Mouse (Mus musculus) small intestine, adult 2 months (tissue): ENCODE measurements around the gene Rbbp8nl. TPM values are rescaled to one million over a fixed set of nuclear protein-coding genes. Genes with fewer than 3 reads are reported as not detected.
A peak's percentile ranks its signal among the peaks of the same experiment; 100 is the strongest.

Experiments
- H3K27ac ChIP-seq: fragments of 200-500 bp; 2 replicates; pipeline ENCODE4 v1.5.1; 2012; ENCODE audit warnings: low read depth, low read length, control low read depth, inconsistent platforms; ENCODE audit not compliant: insufficient read depth
- H3K27me3 ChIP-seq: fragments of 200-500 bp; 2 replicates; pipeline ENCODE4 v1.6.1; 2012; ENCODE audit warnings: mild to moderate bottlenecking, moderate library complexity, low read length, inconsistent platforms; ENCODE audit not compliant: control insufficient read depth, insufficient read depth
- H3K36me3 ChIP-seq: fragments of 200-500 bp; 2 replicates; pipeline ENCODE4 v1.6.1; 2012; ENCODE audit warnings: mild to moderate bottlenecking, low read length, control low read depth, inconsistent platforms; ENCODE audit not compliant: control insufficient read depth, insufficient read depth
- H3K4me1 ChIP-seq: fragments of 200-500 bp; 2 replicates; pipeline ENCODE4 v1.6.1; 2012; ENCODE audit warnings: low read length, inconsistent platforms, mixed read lengths; ENCODE audit not compliant: control insufficient read depth, insufficient read depth, insufficient read length
- H3K4me3 ChIP-seq: fragments of 200-500 bp; 2 replicates; pipeline ENCODE4 v1.5.1; 2012; ENCODE audit warnings: low read depth, mild to moderate bottlenecking, control low read depth, inconsistent platforms, low read length, moderate library complexity
- CTCF ChIP-seq: fragments of 200-500 bp; IDR thresholded peaks from 2 replicates; pipeline ENCODE4 v1.5.1; 2012; ENCODE audit warnings: low read depth, mild to moderate bottlenecking, control low read depth, inconsistent platforms, low read length, moderate library complexity, mixed read lengths; ENCODE audit not compliant: insufficient replicate concordance, insufficient read length; ENCODE audit errors: extremely low read depth
- POLR2A ChIP-seq: fragments of 200-500 bp; IDR thresholded peaks from 2 replicates; pipeline ENCODE4 v1.6.1; 2012; ENCODE audit warnings: low read depth, mild to moderate bottlenecking, control low read depth, inconsistent platforms, low read length, moderate library complexity
- WGBS: fragments of 180-500 bp; shearing (Covaris S2); methylation state at CpG from one replicate; pipeline ENCODE4 v1.1.7; 2018; 5-methylcytosine and 5-hydroxymethylcytosine counted together
- polyA plus RNA-seq: library from polyadenylated mRNA; depleted of rRNA; stranded (reverse); fragments of >200 nt; gene quantifications from 2 replicates; pipeline ENCODE4 v1.2.3, GENCODE M21; 2012; rRNA removed

The Rbbp8nl gene
- polyA plus RNA-seq: 1.2 and 1.6 TPM in 2 replicates

- H3K36me3 ChIP-seq: no peaks in the 10 kb centered on the region
- peak within 1 kb of the TSS; percentile 45; the same call in 1 of the 2 replicates for H3K27ac ChIP-seq
- no peaks in the 10 kb centered on the region for H3K27me3 ChIP-seq
- TF ChIP-seq CTCF (no peak), POLR2A (no peak)
- WGBS: 16% methylated on average over 16 of the region's 16 CpGs
- H3K4me3 ChIP-seq: peak within 1 kb of the TSS; percentile 31
- peaks cover 32% of the 10 kb centered on the region for H3K4me1 ChIP-seq
Observed at GRCm38 (mm10) chr2:180289440-180290108, at the start of gene Rbbp8nl. Rbbp8nl (minus strand) TSS chr2:180289879.

DNA sequence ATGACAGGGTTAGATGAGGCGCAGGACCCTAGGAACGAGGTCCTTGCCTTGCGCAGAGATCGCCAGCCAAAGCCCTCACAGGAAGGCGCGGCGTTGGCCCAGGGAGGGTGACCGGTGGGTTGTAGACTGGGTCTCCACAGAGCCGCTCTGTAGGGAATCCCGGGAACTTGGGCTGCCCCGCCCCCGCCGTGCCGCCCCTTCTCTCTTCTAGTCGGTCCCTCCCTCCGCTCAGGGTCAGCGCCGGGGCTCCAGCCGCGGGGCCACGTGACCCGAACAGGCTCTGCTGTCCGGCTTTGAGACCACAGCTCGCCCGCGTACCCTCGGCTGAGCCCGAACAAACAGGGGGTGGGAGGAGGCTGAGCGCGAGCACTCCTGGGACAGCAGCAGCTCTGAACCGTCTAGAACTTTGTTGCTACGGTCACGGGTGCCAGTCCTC lies 44.9 kb upstream of the Rbbp8nl start, which contains the start of gene Gata5:
TSS of gene Gata5 (minus strand) at position 149 of the 436 bp plus-strand sequence.
- TF ChIP-seq CTCF: no peak
- 0 out of 2 replicates have a peak, but pooled peaks have one; percentile 50 for TF ChIP-seq POLR2A
- H3K36me3 ChIP-seq: peaks cover 16% of the 10 kb centered on the region
- peak within 1 kb of the TSS; percentile 75 for H3K4me3 ChIP-seq
- H3K27ac ChIP-seq: peak within 1 kb of the TSS; percentile 96
- 1% methylated on average over 33 of the region's 33 CpGs for WGBS
- H3K4me1 ChIP-seq: peaks cover 23% of the 10 kb centered on the region
- H3K27me3 ChIP-seq: no peaks in the 10 kb centered on the region

DNA sequence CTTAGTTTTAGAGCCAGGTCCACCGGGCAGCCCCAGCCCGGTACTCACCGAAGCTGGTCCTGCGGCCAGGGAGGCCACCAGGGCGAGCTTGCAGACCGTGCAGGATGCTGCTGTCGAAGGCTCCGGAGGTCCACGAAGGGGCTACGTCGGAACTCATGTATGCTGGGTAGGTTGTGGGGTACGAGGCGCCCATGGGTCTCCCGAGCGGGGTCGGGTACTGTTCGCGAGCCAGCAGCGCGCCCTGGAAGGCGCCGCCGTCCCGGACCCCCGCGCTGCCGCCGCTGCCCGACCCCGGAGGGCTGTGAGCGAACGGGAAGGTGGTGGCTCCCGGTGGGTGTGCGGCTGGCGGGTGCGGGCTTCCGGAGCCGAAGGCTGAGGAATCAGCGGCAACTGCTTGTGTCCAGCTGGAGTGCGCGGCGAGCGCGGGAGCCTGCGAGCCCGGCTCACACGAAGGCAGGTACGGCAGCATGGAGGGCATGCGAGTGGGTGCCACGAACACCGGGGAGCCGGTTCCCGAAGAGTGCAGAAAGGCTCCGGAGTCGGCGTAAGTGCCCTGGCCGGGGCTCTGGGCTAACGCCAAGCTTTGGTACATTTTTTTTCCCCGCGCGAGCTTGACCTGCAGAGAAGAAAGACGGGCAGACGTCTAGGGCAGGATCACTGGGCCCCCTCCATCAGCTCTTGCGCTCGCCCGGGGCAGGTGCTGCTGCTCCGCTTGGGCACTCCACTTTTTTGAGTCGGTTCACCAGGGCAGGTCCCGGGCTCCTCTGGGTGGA lies 44.3 kb upstream of the Rbbp8nl start:
- Histone ChIP-seq H3K4me1 (peaks cover 23% of the 10 kb centered on the region), H3K4me3 (peak overlapping the region; percentile 75), H3K27ac (peak overlapping the region; percentile 96), H3K27me3 (no peaks in the 10 kb centered on the region), H3K36me3 (peaks cover 19% of the 10 kb centered on the region)
- no peak for TF ChIP-seq CTCF
- TF ChIP-seq POLR2A: no peak
- WGBS: 2% methylated on average over 69 of the region's 69 CpGs

GRCm38 (mm10) chr2:180329466-180329865 lies 39.8 kb upstream of the Rbbp8nl start:
- 50% methylated on average over 1 of the region's 1 CpGs for WGBS
- peak overlapping the region; percentile 97 for H3K27ac ChIP-seq
- H3K36me3 ChIP-seq: peaks cover 55% of the 10 kb centered on the region
- H3K4me3 ChIP-seq: no peak overlapping the region
- H3K4me1 ChIP-seq: peaks cover 20% of the 10 kb centered on the region
- H3K27me3 ChIP-seq: no peaks in the 10 kb centered on the region
- no peak for TF ChIP-seq POLR2A
- TF ChIP-seq CTCF: no peak

DNA sequence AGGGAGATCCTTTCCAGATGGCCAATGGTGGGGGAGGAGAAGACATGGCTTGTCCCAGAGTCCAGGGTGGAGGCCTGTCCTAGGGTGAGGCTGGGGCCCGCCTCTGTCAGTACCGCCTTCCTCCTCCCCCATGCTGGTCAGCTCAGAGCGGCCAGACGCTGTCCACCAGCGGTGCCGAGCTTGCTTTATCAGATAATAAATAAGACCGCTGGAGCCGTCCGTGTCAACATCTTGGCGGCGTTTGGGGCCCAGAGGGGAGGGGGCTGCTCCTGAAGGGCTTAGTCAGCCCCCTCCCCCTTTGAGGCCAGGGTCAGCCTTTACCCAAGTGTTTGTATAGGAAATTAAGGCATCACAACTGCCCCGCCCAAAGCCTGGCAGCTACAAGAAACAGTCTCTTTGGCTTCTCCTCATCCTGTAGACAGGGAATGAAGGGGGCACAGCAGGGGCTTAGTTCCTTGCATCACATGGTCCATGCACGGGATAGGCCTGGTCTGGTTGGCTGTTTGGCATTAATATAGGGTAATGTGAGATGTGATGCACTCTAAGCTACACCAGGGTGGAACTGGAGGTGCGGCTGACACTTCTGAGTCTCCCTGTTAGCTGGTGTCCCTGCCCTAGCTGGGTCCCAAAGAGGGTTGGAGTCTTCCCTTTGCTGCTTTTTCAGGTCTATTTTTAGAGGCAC lies 33.1 kb upstream of the Rbbp8nl start:
- peaks cover 12% of the 10 kb centered on the region; the same call in 1 of the 2 replicates for H3K4me1 ChIP-seq
- no peaks in the 10 kb centered on the region for H3K27me3 ChIP-seq
- H3K36me3 ChIP-seq: peaks cover 29% of the 10 kb centered on the region
- peak overlapping the region; percentile 56; the same call in 1 of the 2 replicates for H3K27ac ChIP-seq
- no peak overlapping the region for H3K4me3 ChIP-seq
- WGBS: 27% methylated on average over 14 of the region's 14 CpGs
- TF ChIP-seq POLR2A (no peak), CTCF (no peak)

DNA sequence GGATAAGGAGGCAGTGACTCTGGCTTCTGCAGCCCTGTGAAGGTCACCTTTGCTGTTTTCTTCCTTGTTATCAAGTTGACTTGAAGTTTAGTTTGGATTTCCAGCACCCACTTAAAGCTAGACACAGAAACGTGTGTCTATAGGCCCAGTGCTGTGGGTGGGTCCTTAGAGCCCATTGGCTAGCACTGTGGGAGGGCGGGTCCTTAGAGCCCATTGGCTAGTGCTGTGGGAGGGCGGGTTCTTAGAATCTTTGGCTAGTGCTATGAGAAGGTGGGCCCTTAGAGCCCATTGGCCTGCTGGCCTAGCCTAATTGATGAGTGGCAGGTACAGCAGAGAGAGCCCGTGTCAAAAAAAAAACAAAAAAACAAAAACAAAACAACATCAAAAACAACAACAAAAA lies 30.5 kb upstream of the Rbbp8nl start:
- WGBS: 79% methylated on average over 4 of the region's 4 CpGs
- peaks cover 21% of the 10 kb centered on the region; the same call in 1 of the 2 replicates for H3K4me1 ChIP-seq
- H3K27me3 ChIP-seq: no peaks in the 10 kb centered on the region
- peaks cover 3% of the 10 kb centered on the region; the same call in 1 of the 2 replicates for H3K36me3 ChIP-seq
- H3K4me3 ChIP-seq: no peak overlapping the region
- no peak overlapping the region for H3K27ac ChIP-seq
- TF ChIP-seq CTCF (no peak), POLR2A (no peak)

GRCm38 (mm10) chr2:180317591-180317990 lies 27.9 kb upstream of the Rbbp8nl start:
- Histone ChIP-seq H3K27me3 (no peaks in the 10 kb centered on the region), H3K4me1 (peaks cover 28% of the 10 kb centered on the region; the same call in 1 of the 2 replicates), H3K36me3 (no peaks in the 10 kb centered on the region), H3K27ac (no peak overlapping the region), H3K4me3 (no peak overlapping the region)
- 91% methylated on average over 7 of the region's 7 CpGs for WGBS
- TF ChIP-seq POLR2A (no peak), CTCF (no peak)
